Mouse (Mus musculus) liver, postnatal 0 days (tissue): ENCODE results near the gene Crybg2. TPM values are rescaled to one million over a fixed set of nuclear protein-coding genes. Genes with fewer than 3 reads are reported as not detected.
A peak's percentile ranks its signal among the peaks of the same experiment; 100 is the strongest.

Source experiments
- ATAC-seq: fragments of 200-750 bp; cut with Nextera tagmentation; 2 replicates; pipeline ENCODE4 v1.8.0; 2017; ENCODE audit warnings: mild to moderate bottlenecking, moderate library complexity
- DNase-seq: peaks from one replicate; pipeline ENCODE4 v3.0.0-alpha.2; 2016
- H3K27ac ChIP-seq: fragments of 300-500 bp; sonication (generic); 2 replicates; pipeline ENCODE4 v1.5.1; 2014; ENCODE audit warnings: antibody characterized with exemption, moderate library complexity, mild to moderate bottlenecking, low read depth
- H3K27me3 ChIP-seq: fragments of 300-500 bp; sonication (generic); 2 replicates; pipeline ENCODE4 v1.6.1; 2014; ENCODE audit warnings: low read length, control low read depth, mixed read lengths; ENCODE audit not compliant: insufficient read depth
- H3K36me3 ChIP-seq: fragments of 300-500 bp; sonication (generic); replicated peaks from 2 replicates; pipeline ENCODE4 v1.6.1; 2014; ENCODE audit warnings: mild to moderate bottlenecking, control low read depth, low read length, moderate library complexity, mixed read lengths; ENCODE audit not compliant: insufficient read depth
- H3K4me1 ChIP-seq: fragments of 300-500 bp; sonication (generic); 2 replicates; pipeline ENCODE4 v1.6.1; 2014; ENCODE audit warnings: antibody characterized with exemption, mild to moderate bottlenecking, control low read depth; ENCODE audit not compliant: insufficient read depth
- H3K4me2 ChIP-seq: fragments of 300-500 bp; sonication (generic); 2 replicates; pipeline ENCODE4 v1.6.1; 2014; ENCODE audit warnings: low read depth, mild to moderate bottlenecking, low read length, moderate library complexity, mixed read lengths
- H3K4me3 ChIP-seq: fragments of 300-500 bp; sonication (generic); 2 replicates; pipeline ENCODE4 v1.5.1; 2014; ENCODE audit warnings: low read depth, low read length
- H3K9ac ChIP-seq: fragments of 300-500 bp; sonication (generic); replicated peaks from 2 replicates; pipeline ENCODE4 v1.6.1; 2014; ENCODE audit warnings: mild to moderate bottlenecking, moderate library complexity
- H3K9me3 ChIP-seq: fragments of 300-500 bp; sonication (generic); 2 replicates; pipeline ENCODE4 v1.6.1; 2016; ENCODE audit warnings: mild to moderate bottlenecking, control low read depth, low read length, mixed read lengths
- CTCF ChIP-seq: sonication (generic); IDR thresholded peaks from 2 replicates; pipeline ENCODE4 v1.5.1; 2016; ENCODE audit warnings: antibody characterized with exemption, low read depth
- EP300 ChIP-seq: IDR thresholded peaks from 2 replicates; pipeline ENCODE4 v1.6.1; 2016; ENCODE audit warnings: antibody characterized with exemption, low read depth, mild to moderate bottlenecking
- WGBS: fragments of 180-500 bp; shearing (Covaris S2); extraction: QIAGEN DNeasy Blood & Tissue Kit; methylation state at CpG from one replicate; pipeline ENCODE4 v1.1.7; 2014; ENCODE audit not compliant: insufficient replicate concordance; 5-methylcytosine and 5-hydroxymethylcytosine counted together
- polyA plus RNA-seq: library from polyadenylated mRNA; unstranded; fragments of >200 nt; fragmentation: Nextera tagmentation; extraction: Ambion mirVana; gene quantifications from 2 replicates; pipeline ENCODE4 v1.2.1, GENCODE M21; 2015

The Crybg2 gene
- polyA plus RNA-seq, 1 experiment from 2014 or later = 1.4 TPM

- WGBS = 67% methylated on average over 9 of the region's 9 CpGs
These were observed 34.8 kb upstream of the Crybg2 start for GRCm38 (mm10) chr4:134025802-134026201.

GRCm38 (mm10) chr4:134035953-134036352 lies 24.7 kb upstream of the Crybg2 start:
- Histone ChIP-seq H3K9ac (no peak overlapping the region), H3K4me1 (peaks cover 4% of the 10 kb centered on the region; the same call in 1 of the 2 replicates), H3K9me3 (no peaks in the 10 kb centered on the region), H3K27ac (no peak overlapping the region), H3K4me3 (no peak overlapping the region), H3K27me3 (no peaks in the 10 kb centered on the region), H3K36me3 (no peaks in the 10 kb centered on the region), H3K4me2 (no peak overlapping the region)
- ATAC-seq (peak; percentile 36; the same call in 1 of the 2 replicates), DNase-seq (peak; percentile 87)
- 4% methylated on average over 16 of the region's 16 CpGs for WGBS
- no peak for TF ChIP-seq EP300
- peak; percentile 98 for TF ChIP-seq CTCF

More at GRCm38 (mm10) chr4:134025802-134026201, 34.8 kb upstream of the Crybg2 start:
- Histone ChIP-seq H3K27ac (no peak overlapping the region), H3K36me3 (no peaks in the 10 kb centered on the region), H3K9ac (no peak overlapping the region), H3K9me3 (no peaks in the 10 kb centered on the region), H3K27me3 (no peaks in the 10 kb centered on the region), H3K4me3 (no peak overlapping the region), H3K4me2 (no peak overlapping the region), H3K4me1 (no peaks in the 10 kb centered on the region)
- ATAC-seq (no peak), DNase-seq (no peak)
- TF ChIP-seq EP300 (no peak), CTCF (no peak)

GRCm38 (mm10) chr4:134041317-134042123 lies 19.1 kb upstream of the Crybg2 start:
- ATAC-seq (no peak), DNase-seq (peak; percentile 46)
- no peak for TF ChIP-seq CTCF
- TF ChIP-seq EP300 = no peak
- Histone ChIP-seq H3K4me2 (no peak overlapping the region), H3K9me3 (no peaks in the 10 kb centered on the region), H3K27ac (no peak overlapping the region), H3K4me3 (no peak overlapping the region), H3K9ac (no peak overlapping the region), H3K27me3 (no peaks in the 10 kb centered on the region), H3K4me1 (no peaks in the 10 kb centered on the region), H3K36me3 (no peaks in the 10 kb centered on the region)
- 34% methylated on average over 9 of the region's 9 CpGs for WGBS

- no peak for ATAC-seq
- Histone ChIP-seq H3K27ac (no peak overlapping the region), H3K36me3 (no peaks in the 10 kb centered on the region), H3K4me2 (no peak overlapping the region), H3K4me1 (no peaks in the 10 kb centered on the region), H3K9ac (no peak overlapping the region), H3K9me3 (no peaks in the 10 kb centered on the region), H3K4me3 (no peak overlapping the region), H3K27me3 (no peaks in the 10 kb centered on the region)
- no peak for DNase-seq
- no peak for TF ChIP-seq EP300
- TF ChIP-seq CTCF = no peak
- WGBS = 30% methylated on average over 2 of the region's 2 CpGs
These were observed 17.6 kb upstream of the Crybg2 start for GRCm38 (mm10) chr4:134043041-134043440.

- WGBS = 59% methylated on average over 5 of the region's 5 CpGs
These were observed 13.0 kb upstream of the Crybg2 start for GRCm38 (mm10) chr4:134047648-134048047.

GRCm38 (mm10) chr4:134051912-134052311 lies 8.7 kb upstream of the Crybg2 start:
- H3K9me3 ChIP-seq = no peaks in the 10 kb centered on the region
- no peak for TF ChIP-seq EP300
- TF ChIP-seq CTCF = no peak
- H3K36me3 ChIP-seq = no peaks in the 10 kb centered on the region
- no peak overlapping the region for H3K27ac ChIP-seq
- no peak overlapping the region for H3K4me2 ChIP-seq
- H3K27me3 ChIP-seq = no peaks in the 10 kb centered on the region
- 62% methylated on average over 5 of the region's 5 CpGs for whole genome bisulfite sequencing
- H3K4me1 ChIP-seq = peaks cover 4% of the 10 kb centered on the region; the same call in 1 of the 2 replicates
- H3K9ac ChIP-seq = no peak overlapping the region
- ATAC-seq = no peak
- no peak for DNase-seq
- no peak overlapping the region for H3K4me3 ChIP-seq

More at GRCm38 (mm10) chr4:134047648-134048047, 13.0 kb upstream of the Crybg2 start:
- H3K4me1 ChIP-seq = peaks cover 4% of the 10 kb centered on the region; the same call in 1 of the 2 replicates
- no peaks in the 10 kb centered on the region for H3K36me3 ChIP-seq
- H3K27me3 ChIP-seq = no peaks in the 10 kb centered on the region
- H3K4me3 ChIP-seq = no peak overlapping the region
- no peak for TF ChIP-seq CTCF
- H3K4me2 ChIP-seq = no peak overlapping the region
- ATAC-seq (no peak), DNase-seq (no peak)
- H3K9ac ChIP-seq = no peak overlapping the region
- H3K27ac ChIP-seq = no peak overlapping the region
- no peaks in the 10 kb centered on the region for H3K9me3 ChIP-seq
